Mouse (Mus musculus): ENCODE results near the gene Cdk5rap3.

The Cdk5rap3 gene

DNA sequence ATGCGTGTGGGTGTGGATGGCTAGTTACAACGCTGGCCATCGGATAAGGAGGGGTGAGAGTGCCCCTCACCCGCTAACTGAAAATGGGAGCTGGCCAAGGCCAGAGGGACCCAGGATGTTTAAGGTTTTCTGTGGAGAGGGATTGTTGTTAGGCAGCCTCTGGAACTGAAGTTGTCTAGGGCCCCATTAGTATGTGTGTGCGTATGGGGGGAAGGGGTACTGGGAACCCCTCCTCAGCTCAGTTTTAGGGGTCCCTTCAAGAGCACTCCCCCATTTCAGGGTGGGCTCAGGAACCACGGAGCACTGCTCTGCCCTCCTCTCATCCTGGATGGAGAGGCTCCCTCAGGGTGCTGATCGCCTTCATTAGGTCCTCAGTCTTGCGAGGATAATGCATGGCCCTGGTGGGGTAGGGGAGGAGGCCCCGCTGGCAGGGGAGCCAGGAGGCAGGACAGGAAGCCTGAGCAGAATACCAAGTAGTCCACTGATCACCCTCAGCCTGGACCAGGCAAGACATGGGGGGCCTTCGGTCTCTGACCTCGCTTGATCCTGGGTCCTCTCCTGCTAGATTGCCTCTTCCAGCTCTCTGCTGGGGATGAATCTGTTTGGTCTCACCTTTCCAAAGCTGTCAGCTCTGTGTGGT, 23.0 kb downstream of the Cdk5rap3 start:
- DNase-seq, result no peak

DNA sequence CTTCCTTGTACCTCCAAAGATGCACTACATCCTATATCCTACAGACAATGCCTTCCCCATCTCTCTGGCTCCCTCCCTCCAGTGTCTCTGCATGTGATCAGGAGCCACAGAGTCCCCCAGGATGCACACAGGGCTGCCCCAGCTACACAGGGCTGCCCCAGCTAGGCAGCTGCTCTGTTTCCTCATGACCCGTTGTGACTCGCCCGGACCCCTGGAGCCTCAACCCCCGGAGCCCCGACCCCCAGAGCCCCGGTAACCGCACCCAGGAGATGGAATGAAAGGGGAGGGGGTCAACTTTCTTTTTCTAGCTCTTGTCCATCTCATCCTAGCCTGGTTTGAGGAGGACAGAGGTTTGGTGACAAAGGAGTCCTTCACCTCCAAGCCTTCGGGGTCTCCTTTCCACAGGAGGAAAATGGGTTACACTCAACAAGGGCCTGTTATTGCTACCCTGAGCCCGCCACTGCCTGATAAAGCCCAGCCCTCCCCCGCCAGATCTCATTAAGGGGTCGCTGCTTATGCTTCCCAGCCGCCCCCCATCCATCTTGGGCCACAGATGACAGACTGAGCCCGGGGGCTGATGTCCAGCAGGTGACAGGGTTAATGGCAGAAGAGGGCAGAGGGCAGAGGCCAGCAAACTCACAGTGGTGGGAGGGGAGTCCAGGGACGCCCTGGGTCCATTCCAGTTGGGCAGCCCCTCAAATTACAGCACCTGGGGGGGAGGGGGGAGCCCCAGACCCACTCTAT, 24.3 kb downstream of the Cdk5rap3 start:
- DNase-seq, result no peak

DNA sequence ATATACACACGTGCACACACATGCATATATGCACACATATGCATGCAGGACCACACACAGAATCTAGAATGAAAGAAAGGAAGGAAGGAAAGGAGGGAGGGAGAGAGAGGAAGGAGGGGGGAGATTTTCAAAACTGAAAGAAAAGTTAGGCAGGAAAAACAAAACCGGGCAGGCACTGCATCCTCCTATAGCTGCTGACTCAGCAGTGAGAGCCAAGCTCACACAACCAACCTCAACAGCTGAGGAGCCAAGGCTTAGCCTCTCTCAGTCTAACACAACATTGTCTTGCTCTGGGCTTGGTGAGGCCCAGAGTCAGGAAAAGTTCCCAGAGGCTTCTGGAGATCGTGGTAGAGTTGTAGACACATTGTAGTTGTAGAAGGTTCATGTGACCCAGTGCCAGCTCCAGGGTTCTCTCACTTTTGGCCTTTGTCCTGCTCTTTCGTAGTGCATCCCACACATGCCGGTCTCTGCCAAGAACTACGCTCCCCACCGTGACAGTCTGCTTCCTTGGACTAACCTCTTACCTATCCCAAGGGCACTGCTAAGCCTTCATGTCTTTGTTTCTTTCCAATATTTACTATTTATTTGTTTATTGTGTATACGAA, 29.3 kb downstream of the Cdk5rap3 start:
- DNase-seq, result peak; percentile 29 to 37

DNA sequence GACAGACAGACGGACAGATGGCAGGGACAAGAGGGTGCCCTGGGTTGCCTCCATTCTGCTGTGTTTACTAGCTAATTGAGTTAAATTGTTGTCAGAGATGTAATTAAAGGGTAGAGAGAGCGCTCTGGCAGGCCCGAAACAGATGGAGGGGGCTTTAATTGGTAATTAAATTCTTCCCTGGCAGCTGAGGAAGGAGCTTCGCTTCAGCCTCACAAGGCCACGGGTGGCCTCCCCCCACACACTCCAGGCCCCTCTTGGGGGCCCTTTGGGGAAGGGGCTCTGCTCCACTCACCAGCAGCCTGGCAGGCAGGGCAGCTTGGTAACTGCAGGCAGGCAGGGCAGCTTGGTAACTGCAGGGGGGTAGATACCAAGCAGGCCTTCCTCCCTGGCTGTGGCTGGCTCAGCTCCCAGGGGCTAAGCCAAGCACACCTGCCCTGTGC, 30.4 kb downstream of the Cdk5rap3 start:
- DNase-seq, result no peak

DNA sequence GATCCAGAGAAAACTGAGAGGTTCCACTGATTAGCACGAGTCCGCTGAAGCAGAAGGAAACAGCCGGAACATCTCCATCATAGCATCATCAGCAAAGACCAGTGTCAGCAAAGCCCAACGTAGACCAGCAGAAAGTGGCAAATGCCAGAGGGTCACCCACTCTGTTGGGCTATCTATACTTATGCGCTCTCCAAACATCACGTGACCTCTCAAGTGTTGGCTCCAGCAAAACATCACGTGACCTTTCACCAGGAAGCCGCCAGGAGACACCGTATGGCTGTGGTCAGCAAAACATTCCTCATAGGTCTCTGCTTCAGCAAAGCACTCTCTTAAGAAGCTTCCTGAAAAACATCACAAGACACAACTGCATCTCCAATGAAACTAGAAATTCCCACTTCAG, 36.0 kb downstream of the Cdk5rap3 start:
- no peak for DNase-seq

DNA sequence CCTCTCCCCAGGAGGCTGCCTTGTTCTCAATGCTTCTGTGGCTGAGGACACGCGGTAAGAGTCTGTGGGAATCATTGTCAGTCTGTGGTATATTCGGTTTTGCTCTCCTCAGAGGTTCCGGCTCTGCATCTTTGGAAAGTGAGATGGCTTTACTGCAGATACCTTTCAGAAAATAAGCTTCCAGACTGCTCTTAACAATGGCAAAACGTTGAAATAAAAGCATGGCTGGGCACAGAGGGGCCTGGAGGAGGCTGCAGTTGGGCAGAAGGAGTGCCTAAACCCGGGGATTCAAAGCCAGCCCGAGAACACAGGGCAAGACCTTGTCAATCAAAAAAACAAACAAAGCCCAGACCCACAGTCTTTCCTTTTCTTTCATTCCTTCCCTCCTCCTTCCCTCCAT, 36.9 kb downstream of the Cdk5rap3 start:
- no peak for DNase-seq

DNA sequence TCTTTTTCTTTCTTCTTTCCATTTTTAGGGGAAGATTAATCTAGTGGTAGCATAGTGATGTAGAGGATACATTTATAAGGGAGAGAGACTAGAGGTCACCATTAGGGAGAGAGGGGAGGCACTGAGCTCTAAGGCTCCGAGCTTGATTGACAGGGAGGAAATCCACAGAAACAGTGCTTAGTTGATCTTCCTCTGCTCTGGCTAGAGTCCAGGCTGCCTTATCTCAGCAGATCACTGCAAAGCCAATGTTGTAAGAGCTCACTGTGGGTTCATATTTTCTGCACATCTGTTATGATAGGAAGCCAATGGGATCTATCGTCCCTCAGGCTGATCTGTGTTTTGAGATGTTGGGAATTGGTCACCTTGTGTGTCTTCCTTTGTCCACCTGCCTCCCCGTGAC, 37.6 kb downstream of the Cdk5rap3 start:
- DNase-seq, result no peak

DNA sequence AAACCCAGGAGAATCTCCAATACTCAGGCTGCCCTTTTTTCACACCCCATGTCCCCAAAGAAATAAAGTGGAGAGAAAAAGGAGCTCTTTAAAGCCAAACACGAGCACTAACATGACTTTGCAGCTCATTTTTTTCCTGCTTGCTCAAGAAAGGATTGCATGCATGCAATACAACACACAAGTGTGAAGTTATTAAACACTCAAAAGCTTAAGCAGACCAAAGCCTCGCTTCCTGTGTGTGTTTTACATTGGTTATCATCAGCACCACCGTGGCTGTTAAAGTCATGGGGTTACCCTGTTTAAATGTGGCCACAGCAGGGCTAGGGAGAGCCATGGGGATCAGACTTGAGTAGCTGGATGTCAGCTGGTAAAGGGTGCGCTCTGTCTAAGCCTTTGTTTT, 39.2 kb downstream of the Cdk5rap3 start:
- DNase-seq, result no peak

DNA sequence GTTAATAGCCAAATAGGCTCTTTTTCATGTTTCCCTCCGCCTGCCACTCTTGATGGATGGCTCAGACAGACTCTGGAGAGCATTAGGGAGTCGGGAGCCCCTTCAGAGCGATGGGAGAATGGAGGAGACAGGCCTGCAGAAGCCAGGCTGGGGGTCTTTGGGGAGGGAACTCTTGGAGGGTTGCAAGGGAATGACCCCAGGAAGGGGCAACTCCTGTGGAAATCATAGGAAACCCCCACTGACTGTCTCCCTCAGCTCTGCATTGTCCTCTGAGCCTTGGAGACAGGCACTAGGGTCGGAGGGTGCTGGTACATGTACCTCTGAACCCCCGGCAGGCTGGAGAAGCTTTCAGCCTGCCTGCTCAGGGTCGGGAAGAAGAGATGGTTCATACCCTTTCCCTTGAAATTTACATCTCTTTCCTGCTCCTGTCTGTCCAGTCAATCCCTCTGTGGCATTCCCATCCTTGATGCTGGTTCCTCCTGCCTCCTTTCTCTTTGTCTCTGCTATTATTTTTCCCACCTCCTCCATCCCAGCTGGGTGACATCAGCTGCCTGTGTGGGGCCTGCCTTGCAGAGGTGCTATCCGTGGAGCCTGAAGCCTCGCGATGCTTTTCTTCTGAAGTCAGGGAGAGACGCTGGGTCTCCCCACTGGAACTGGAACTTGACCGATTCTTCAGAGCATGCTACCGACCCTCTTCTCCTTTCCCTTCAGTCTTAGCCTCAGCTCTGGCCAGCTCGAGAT, 39.8 kb downstream of the Cdk5rap3 start:
- DNase-seq, result no peak

DNA sequence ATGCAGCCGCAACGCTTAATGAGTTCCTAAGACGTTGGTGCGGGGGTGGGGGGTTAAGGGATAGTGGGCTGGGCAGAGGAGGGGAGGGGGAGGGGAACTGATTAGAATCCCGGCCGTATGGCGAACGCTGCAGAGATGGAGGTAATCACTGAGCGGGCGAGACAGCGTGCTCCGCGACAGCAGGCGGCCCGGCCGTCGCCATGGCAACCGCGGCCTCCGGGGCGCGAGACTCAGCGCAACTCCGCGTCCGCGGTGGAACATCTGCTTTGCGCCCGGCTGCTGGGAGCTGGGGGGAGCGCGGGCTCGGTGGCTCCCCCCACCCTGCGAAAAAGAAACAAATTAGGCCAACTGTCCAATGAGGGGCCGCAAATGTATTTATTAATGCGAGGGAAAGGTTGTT, 40.6 kb downstream of the Cdk5rap3 start:
- peak; percentile 49 to 72 for DNase-seq

DNA sequence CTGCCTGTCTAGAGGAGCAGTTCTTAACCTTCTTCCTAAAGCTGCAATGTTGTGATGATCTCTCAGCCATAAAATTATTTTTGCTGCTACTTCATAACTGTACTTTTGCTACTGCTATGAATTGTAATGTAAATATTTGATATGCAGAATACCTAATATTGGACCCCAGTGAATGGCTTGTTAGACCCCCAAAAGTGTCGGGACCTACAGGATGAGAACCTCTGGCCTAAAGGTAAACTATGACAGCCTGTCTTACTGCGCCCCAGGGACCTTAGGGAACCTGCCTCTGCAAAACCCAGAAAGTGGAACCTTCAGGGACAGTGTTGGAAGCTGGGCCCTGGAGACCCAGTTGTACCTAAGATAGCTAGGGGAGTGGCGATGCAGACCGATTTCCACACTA, 41.0 kb downstream of the Cdk5rap3 start:
- DNase-seq, result no peak

DNA sequence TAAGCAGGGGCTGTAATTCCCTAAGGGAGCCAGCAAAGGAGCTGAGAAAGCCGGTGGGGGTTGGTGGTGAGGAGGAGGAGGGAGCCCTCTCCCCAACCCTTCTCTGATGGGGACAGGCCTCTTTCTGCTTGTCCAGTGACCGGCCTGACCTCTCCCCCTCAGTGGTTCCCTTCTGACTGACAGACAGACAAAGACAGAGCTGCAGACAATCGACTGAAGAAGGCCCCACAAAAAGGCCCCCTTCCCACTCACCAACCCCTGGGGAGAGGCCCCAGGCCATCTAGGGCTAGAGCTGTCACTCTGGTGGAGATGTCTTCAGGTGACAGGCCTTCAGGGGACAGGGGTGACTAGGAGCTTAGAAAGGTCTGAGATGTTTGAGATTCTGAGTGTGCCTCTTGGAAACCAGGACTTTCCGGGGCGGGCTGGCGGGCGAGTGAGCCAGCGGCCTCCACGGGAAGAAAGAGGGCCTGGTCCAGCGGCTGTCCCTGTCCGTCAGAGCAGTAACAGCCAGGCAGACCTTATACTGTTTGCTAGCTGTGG, 42.6 kb downstream of the Cdk5rap3 start:
- no peak for DNase-seq

DNA sequence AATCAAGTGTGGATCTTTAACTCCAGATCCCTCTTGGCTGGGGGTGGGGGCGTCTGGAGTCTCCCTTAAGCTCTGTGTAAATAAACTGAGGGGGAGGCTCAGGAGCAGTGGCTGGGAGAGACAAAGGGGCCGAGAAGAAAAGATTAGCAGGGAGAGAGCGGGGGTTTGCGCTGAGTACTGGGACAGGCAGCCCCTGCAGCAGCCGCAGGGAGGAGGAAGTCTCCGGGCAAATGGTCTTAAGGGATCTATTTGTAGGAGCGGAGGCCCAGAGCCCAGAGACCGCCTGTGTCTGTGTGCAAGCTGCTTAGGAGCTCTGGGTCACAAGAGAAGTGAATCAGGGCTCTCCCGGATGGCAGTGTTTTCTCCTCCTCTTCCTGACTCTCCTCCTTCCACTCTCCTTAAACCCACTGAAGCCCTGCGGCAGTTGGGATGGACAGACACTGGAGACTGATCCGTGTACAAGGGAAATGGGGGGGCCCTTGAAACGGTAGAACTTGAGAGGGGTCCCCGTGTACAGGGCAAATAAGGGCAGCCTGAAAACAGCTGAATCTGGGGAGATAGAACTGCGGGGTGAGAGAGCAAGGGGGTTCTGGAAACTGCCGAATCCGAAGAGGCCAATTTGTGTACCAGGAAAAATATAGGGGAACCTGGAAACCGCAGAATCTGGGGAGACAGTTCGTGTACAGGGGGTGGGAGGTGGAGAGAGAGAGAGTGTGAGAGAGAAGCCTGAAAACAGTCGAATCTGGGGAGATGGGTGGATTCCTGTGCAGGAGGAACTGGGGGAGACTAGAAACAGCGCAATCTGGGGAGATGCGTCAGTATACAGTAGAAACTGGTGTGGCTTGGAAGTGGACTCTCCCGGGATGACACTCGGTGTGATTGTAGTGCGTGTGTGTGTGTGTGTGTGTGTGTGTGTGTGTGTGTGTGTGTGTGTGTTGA, 43.6 kb downstream of the Cdk5rap3 start:
- no peak for DNase-seq

DNA sequence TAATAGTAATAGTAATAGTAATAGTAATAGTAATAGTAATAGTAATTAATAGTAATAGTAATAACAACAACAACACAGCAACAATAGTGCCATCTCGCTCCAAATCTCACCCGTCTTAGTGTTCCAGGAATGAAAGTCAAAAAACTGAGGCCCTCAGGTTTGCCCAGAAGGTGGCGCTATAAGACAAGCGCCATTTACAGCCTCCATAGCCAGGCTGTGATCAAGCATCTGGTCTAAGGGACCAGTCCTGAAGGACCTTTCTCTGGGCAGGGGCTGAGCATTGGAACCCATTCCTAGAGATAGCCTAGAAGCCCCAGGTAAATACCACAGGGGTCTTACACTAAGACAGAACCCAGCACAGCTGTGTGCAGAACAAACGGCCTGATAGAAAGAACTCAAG, 49.1 kb downstream of the Cdk5rap3 start:
- peak; percentile 59 to 78 for DNase-seq

DNA sequence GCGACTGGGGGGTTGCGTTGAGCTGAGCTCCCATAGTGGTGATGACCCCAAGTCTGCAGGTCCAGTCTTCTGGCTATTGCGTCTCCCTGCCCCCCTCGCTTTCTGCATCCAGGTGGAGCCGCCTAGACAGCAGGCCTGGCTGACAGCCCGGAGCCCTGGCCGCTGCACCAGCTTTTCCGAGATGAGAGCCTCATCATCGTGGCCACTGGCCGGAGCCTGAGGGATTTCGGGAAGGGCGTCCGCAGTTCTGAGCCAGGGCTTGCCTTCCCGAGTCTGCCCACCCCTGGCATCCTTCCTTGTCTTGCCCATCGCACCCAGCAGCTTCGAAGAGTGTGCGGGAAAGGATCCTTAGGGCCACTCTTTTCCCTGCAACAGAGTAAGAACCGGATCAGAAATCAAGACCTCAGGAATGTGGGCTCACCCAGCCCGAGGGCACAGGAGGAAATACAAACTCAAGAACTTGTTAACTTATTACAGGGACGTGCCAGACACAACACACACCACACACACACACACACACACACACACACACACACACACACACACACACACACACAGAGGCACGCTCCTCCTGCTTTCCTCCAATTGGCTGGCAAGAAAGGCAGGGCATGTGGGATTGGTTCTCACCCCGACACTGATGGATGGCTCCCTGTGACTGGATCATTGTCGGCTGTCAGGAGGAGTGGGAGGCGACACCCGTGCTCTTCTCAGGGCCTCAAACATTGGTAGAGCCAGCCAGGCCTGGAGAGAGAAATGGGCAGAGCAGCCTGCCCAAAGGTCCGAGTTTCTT, 52.9 kb downstream of the Cdk5rap3 start:
- peak; percentile 40 to 52 for DNase-seq

DNA sequence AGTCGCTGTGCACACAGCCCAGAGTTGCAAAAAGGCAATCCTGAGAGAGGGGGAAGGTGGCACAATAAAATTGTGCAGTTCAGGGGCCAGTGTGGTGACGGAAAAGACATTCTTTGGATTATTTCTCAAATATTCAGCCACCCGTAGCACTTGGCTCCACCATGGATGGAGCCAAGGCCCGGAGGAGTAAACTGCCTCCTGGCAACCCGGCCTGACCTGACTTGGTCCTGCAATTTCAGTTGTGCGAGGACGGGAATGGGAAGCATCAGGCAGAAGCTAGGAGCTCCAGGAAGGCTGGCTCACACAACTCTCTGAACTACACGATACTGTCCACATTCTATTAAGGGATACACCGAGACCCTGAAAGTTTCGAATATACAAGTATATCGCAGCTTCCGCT, 53.8 kb downstream of the Cdk5rap3 start:
- no peak for DNase-seq

DNA sequence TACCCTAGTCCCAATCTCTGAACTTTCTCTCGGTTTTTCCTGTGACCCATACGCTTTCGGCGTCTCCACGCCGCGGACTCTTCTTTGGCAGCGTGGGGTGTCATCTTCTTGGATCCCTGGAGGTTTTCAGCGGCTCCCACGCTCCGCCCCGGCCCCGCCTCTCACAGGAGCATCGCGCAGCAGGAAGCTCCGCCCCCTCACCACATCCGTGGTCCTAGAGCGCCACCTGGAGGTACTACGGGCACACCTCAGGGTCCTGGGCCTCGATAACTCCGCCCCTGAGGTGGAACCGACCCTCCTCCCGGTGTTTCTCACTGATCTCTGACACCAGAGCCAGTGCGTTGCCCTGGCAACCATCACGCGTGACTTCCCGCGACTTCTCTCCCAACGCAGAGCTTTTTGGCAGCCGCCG, 54.4 kb downstream of the Cdk5rap3 start:
- DNase-seq, result peak; percentile 94 to 98

DNA sequence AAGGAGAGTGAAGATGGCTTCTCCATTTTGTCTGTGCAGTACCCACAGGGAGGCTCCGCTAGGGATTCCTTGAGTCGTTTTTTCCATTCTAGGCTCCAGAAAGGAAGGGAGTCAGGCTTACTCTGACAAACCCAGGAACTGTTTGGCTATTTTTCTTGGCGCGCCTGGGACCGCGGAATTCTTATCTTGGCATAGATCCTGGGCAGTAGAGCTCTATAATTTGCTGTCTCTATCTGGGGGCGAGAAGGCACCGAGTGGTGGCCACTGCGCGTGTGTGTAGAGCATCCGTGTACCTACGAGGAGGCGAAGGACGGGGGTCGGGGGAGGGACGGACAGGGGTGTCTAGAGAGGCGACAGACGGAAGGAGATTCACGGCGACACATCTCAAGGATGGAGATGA, 54.9 kb downstream of the Cdk5rap3 start:
- peak in 1 of 2 experiments; percentile 36 for DNase-seq

DNA sequence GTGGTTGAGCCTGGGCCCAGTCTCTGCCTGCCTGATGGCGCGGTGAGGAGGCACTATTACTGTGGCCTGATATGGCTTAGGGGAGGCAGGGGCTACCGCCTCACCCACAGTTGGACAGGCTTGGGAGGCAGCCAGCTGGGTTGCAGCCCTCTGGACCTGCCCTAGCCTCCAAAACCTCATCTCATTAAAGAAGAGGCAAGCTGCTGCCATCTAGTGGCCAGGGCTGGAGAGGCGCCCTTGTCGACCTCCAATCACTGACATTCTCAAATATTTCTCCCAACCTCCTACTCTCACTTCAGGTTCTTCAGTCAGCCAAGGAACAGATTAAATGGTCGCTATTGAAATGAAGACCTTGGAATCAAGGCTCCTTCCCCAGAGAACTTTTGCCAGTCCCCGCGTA, 55.7 kb downstream of the Cdk5rap3 start:
- peak; percentile 85 to 89 for DNase-seq

DNA sequence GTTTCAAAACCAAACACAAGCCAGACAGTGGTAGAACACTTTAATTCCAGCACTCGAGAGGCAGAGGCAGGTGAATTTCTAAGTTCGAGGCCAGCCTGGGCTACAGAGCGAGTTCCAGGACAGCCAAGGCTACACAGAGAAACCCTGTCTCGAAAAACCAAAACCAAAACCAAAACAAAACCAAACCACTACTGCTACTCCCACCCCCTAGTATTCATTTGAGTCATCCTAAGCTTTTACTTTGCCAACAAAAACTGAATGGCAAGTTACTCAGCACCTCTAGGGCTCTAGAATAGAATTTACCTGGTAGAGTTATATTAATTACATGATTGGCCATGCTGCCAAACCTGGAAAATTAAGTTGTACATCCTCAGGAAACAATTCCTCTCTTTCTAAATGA, 56.7 kb downstream of the Cdk5rap3 start:
- DNase-seq, result no peak

DNA sequence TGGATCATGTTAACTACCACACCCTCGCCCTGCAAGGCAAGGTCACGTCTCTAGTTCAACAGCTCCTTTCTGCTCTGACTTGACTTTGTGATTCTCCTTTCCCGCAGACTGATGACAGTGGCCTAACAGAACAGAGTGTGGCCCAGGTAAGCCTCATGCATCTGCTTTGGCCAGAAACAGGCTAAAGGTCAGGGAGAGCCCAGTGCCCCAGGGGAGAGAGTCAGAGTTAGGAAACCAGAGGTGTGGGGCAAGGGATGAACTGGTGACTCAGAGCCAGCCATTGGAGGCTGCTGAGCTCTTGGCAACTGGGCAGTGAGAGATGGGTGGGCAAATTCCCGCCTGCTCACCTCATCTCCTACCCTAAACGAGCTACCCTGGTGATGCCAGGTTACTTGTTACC, 58.9 kb downstream of the Cdk5rap3 start:
- DNase-seq, result no peak
